Mouse (Mus musculus): ENCODE measurements around the gene Rpf1.

DNA sequence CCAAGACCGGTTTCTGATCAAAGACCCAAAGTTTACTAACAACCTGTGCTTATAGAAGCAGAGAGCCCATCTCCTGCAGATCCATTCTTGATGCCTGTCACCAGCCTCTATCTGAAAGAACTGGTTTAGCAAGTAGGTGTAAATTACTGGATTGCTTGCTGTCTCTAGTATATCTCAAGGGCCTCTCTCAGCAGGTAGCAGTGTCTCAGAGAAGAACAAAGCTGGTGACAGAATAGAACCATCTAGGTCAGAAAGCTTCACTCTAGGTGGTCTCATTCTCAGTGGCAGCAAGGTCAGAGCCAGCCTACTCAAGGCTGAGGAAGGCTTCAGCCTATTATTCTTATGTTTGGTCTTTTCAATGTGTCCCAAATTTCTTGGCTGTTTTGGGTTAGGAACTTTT lies 22.4 kb upstream of the Rpf1 start:
- TF ChIP-seq POLR2A (IDR thresholded peaks at IDR 0.05; ENCODE audit: insufficient read depth, low read depth, low read length) (no peak), CTCF (IDR thresholded peaks at IDR 0.05) (no peak)

Data from heart, adult 2 months (tissue).